Mouse (Mus musculus): ENCODE data around the gene Trpm2.

- no peak for TF ChIP-seq POLR2A (IDR thresholded peaks at IDR 0.05; ENCODE audit: control insufficient read depth, low read depth, low read length)
- peak; percentile 98 for TF ChIP-seq CTCF (IDR thresholded peaks at IDR 0.05; ENCODE audit: control insufficient read depth, insufficient read depth, insufficient replicate concordance, low read depth, low read length)
Measured at GRCm38 (mm10) chr10:78018797-78019203, 48.4 kb upstream of the Trpm2 start.

All from testis, adult 2 months (tissue).